Mouse (Mus musculus) hindbrain, embryonic 10.5 days (tissue): ENCODE results near the gene St6galnac3. TPM values are rescaled to one million over a fixed set of nuclear protein-coding genes. Genes with fewer than 3 reads are reported as not detected.

Experiments
- DNase-seq: peaks from one replicate; pipeline ENCODE4 v3.0.0-alpha.2; 2017; ENCODE audit warnings: low spot score
- H3K27ac ChIP-seq: fragments of 300-500 bp; sonication (generic); 2 replicates; pipeline ENCODE4 v1.5.1; 2016; ENCODE audit warnings: mild to moderate bottlenecking, moderate library complexity
- H3K27me3 ChIP-seq: fragments of 300-500 bp; sonication (generic); 2 replicates; pipeline ENCODE4 v1.6.1; 2016; ENCODE audit warnings: mild to moderate bottlenecking; ENCODE audit not compliant: poor library complexity, insufficient read depth, severe bottlenecking
- H3K36me3 ChIP-seq: fragments of 300-500 bp; sonication (generic); 2 replicates; pipeline ENCODE4 v1.6.1; 2016; ENCODE audit warnings: mild to moderate bottlenecking, moderate library complexity
- H3K4me1 ChIP-seq: fragments of 300-500 bp; sonication (generic); replicated peaks from 2 replicates; pipeline ENCODE4 v1.6.1; 2016; ENCODE audit warnings: mild to moderate bottlenecking
- H3K4me3 ChIP-seq: fragments of 300-500 bp; sonication (generic); 2 replicates; pipeline ENCODE4 v1.5.1; 2016; ENCODE audit warnings: mild to moderate bottlenecking, moderate library complexity
- H3K9me3 ChIP-seq: fragments of 300-500 bp; sonication (generic); 2 replicates; pipeline ENCODE4 v1.6.1; 2016; ENCODE audit warnings: mild to moderate bottlenecking, moderate library complexity
- WGBS: fragments of 180-500 bp; shearing (Covaris S2); methylation state at CpG from one replicate; pipeline ENCODE4 v1.1.7; 2016; 5-methylcytosine and 5-hydroxymethylcytosine counted together
- polyA plus RNA-seq: library from polyadenylated mRNA; unstranded; fragments of >200 nt; fragmentation: Nextera tagmentation; extraction: Ambion mirVana; gene quantifications from 2 replicates; pipeline ENCODE4 v1.2.1, GENCODE M21; 2016

The St6galnac3 gene
- polyA plus RNA-seq, 1 experiment from 2014 or later, result 32.4 TPM

GRCm38 (mm10) chr3:153277389-153277999, 447.5 kb downstream of the St6galnac3 start:
- no peaks in the 10 kb centered on the region; the same call in 1 of the 2 replicates for H3K27me3 ChIP-seq
- peaks cover 16% of the 10 kb centered on the region for H3K9me3 ChIP-seq
- DNase-seq, result peak; percentile 76
- peaks cover 37% of the 10 kb centered on the region for H3K4me1 ChIP-seq
- peak overlapping the region; percentile 30 for H3K27ac ChIP-seq
- H3K4me3 ChIP-seq, result peak overlapping the region; percentile 21
- whole genome bisulfite sequencing, result 21% methylated on average over 16 of the region's 16 CpGs
- H3K36me3 ChIP-seq, result 0 out of 2 replicates have a peak, but pooled peaks cover 6% of the 10 kb centered on the region

GRCm38 (mm10) chr3:153276830-153277388, 448.1 kb downstream of the St6galnac3 start:
- peaks cover 37% of the 10 kb centered on the region for H3K4me1 ChIP-seq
- peaks cover 16% of the 10 kb centered on the region for H3K9me3 ChIP-seq
- H3K36me3 ChIP-seq, result 0 out of 2 replicates have a peak, but pooled peaks cover 6% of the 10 kb centered on the region
- H3K27ac ChIP-seq, result peak overlapping the region; percentile 30
- peak overlapping the region; percentile 21 for H3K4me3 ChIP-seq
- 45% methylated on average over 16 of the region's 16 CpGs for WGBS
- peak; percentile 19 for DNase-seq
- no peaks in the 10 kb centered on the region; the same call in 1 of the 2 replicates for H3K27me3 ChIP-seq

- no peak for DNase-seq
- Histone ChIP-seq H3K4me1 (peaks cover 37% of the 10 kb centered on the region), H3K27me3 (no peaks in the 10 kb centered on the region; the same call in 1 of the 2 replicates), H3K36me3 (0 out of 2 replicates have a peak, but pooled peaks cover 6% of the 10 kb centered on the region), H3K9me3 (peaks cover 16% of the 10 kb centered on the region), H3K27ac (peak overlapping the region; percentile 30), H3K4me3 (no peak overlapping the region)
- WGBS, result 78% methylated on average over 8 of the region's 8 CpGs
These were observed 448.7 kb downstream of the St6galnac3 start for GRCm38 (mm10) chr3:153276101-153276829.

DNA sequence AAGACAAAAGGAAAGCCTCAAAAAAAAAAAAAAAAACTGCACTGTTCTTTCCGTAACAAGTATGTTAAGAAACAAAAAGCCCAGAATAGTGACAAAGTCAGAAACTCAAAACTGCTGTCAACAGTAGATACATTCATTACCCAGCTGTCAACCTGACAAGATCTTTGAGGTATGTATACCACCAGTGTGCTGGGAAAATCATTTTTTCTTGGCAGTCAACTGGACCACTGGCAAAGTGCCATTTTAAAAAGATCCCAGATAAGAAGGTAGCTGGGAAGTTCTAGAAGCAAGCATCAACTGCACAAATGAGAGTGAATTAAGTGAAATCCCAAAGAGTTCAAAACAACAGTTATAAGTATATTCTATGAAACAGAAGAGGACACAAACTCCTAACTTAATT, 452.7 kb downstream of the St6galnac3 start:
- peaks cover 16% of the 10 kb centered on the region for H3K9me3 ChIP-seq
- WGBS, result 81% methylated on average over 1 of the region's 1 CpGs
- H3K27me3 ChIP-seq, result no peaks in the 10 kb centered on the region
- H3K4me3 ChIP-seq, result no peak overlapping the region
- no peak for DNase-seq
- H3K36me3 ChIP-seq, result 0 out of 2 replicates have a peak, but pooled peaks cover 6% of the 10 kb centered on the region
- no peak overlapping the region for H3K27ac ChIP-seq
- peaks cover 15% of the 10 kb centered on the region for H3K4me1 ChIP-seq

- Histone ChIP-seq H3K27me3 (no peaks in the 10 kb centered on the region), H3K9me3 (no peaks in the 10 kb centered on the region), H3K4me1 (peaks cover 5% of the 10 kb centered on the region; the same call in 1 of the 2 replicates), H3K36me3 (no peaks in the 10 kb centered on the region), H3K27ac (no peak overlapping the region), H3K4me3 (no peak overlapping the region)
- no peak for DNase-seq
- WGBS, result 77% methylated on average over 8 of the region's 8 CpGs
These were observed 457.6 kb downstream of the St6galnac3 start for GRCm38 (mm10) chr3:153267397-153267796.

GRCm38 (mm10) chr3:153261985-153262384, 463.0 kb downstream of the St6galnac3 start:
- H3K27me3 ChIP-seq, result no peaks in the 10 kb centered on the region
- H3K9me3 ChIP-seq, result no peaks in the 10 kb centered on the region
- no peak overlapping the region for H3K4me3 ChIP-seq
- 65% methylated on average over 5 of the region's 5 CpGs for WGBS
- peaks cover 35% of the 10 kb centered on the region for H3K4me1 ChIP-seq
- H3K36me3 ChIP-seq, result no peaks in the 10 kb centered on the region
- H3K27ac ChIP-seq, result peak overlapping the region; percentile 4; the same call in 1 of the 2 replicates
- DNase-seq, result no peak

DNA sequence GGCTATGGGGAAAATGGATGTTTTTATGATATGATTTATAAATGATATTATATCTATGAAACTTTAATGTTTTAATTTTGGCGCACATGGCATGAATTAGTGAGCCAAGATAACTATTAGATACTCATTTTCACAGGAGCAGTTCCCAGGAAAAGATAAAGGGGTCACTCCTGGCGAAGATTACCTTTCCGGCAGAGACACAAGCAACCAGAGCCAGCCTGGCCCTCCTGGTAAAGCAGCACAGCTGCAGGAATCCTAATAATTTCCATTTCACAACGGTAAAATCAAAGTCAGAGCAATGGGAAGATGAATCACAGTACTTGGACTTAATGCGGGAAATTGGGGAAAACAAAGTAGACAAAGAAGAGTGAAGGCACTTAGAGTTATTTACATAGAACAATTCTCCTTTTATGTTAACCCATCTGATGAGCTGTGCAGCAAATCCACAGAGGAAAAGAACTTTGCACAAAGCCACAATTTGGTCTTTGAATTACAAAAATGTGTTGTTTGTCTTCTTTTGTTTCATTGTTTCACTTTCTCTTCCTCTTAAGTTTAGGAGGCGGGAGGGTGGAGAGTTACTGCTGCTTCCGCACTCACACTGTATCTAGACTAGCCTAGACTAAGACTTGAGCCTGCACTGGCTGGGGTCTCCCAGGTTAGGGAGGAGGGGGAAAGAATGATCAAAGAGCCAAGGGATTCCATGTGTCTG, 464.6 kb downstream of the St6galnac3 start:
- Histone ChIP-seq H3K27me3 (no peaks in the 10 kb centered on the region), H3K27ac (no peak overlapping the region), H3K9me3 (no peaks in the 10 kb centered on the region), H3K4me1 (peaks cover 35% of the 10 kb centered on the region), H3K36me3 (no peaks in the 10 kb centered on the region), H3K4me3 (no peak overlapping the region)
- DNase-seq, result no peak
- WGBS, result 69% methylated on average over 7 of the region's 7 CpGs

DNA sequence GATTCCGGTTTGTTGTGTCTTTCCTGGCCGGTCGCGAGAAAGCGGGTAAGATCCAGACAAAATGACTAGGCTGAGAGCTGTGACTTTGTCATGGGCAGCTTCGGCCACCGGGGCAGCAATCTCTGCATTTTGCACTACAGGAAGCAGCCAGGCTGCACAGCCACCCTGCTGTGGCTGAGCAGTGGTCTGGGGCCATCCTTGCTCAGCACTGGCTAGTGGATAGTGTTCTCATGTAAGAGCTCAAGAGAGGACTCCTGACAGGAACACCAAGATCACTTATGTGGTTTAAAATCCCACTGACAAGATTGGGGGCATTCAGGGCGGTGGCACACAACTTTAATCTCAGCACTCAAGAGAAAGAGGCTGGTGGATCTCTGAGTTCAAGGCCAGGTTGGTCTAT, 469.1 kb downstream of the St6galnac3 start:
- H3K4me1 ChIP-seq, result peaks cover 16% of the 10 kb centered on the region; the same call in 1 of the 2 replicates
- no peaks in the 10 kb centered on the region for H3K27me3 ChIP-seq
- H3K36me3 ChIP-seq, result no peaks in the 10 kb centered on the region
- H3K4me3 ChIP-seq, result no peak overlapping the region
- no peak for DNase-seq
- no peaks in the 10 kb centered on the region for H3K9me3 ChIP-seq
- WGBS, result 89% methylated on average over 8 of the region's 8 CpGs
- no peak overlapping the region for H3K27ac ChIP-seq

GRCm38 (mm10) chr3:153251653-153252052, 473.3 kb downstream of the St6galnac3 start:
- no peaks in the 10 kb centered on the region for H3K27me3 ChIP-seq
- 96% methylated on average over 3 of the region's 3 CpGs for WGBS
- H3K36me3 ChIP-seq, result no peaks in the 10 kb centered on the region
- DNase-seq, result no peak
- no peaks in the 10 kb centered on the region for H3K9me3 ChIP-seq
- H3K27ac ChIP-seq, result no peak overlapping the region
- H3K4me1 ChIP-seq, result 0 out of 2 replicates have a peak, but pooled peaks cover 4% of the 10 kb centered on the region
- H3K4me3 ChIP-seq, result no peak overlapping the region

- Histone ChIP-seq H3K9me3 (no peaks in the 10 kb centered on the region), H3K36me3 (no peaks in the 10 kb centered on the region), H3K4me3 (no peak overlapping the region), H3K27ac (no peak overlapping the region), H3K4me1 (0 out of 2 replicates have a peak, but pooled peaks cover 4% of the 10 kb centered on the region), H3K27me3 (no peaks in the 10 kb centered on the region)
- DNase-seq, result peak; percentile 83
- WGBS, result 56% methylated on average over 9 of the region's 9 CpGs
These were observed 474.2 kb downstream of the St6galnac3 start for GRCm38 (mm10) chr3:153250598-153251257.

DNA sequence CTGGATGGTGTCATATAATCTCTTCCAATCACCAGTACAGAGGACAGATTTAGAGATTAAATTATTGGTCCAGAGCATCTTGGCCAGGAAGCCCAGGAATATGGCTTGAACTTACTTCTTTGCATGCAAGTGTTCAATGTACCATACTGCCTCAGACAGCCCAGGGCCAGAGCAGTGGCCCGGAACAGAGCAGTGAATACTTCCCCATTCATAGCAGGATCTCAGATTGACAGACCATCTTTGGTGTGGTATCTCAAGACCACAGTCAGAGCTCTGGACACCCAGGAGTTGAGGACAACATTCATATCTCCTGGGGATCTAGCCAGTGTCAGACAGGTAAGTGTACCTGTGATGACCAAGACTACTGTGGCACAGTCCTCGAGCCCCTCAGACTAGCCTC, 476.1 kb downstream of the St6galnac3 start:
- Histone ChIP-seq H3K4me3 (no peak overlapping the region), H3K27me3 (no peaks in the 10 kb centered on the region), H3K9me3 (no peaks in the 10 kb centered on the region), H3K27ac (no peak overlapping the region), H3K4me1 (0 out of 2 replicates have a peak, but pooled peaks cover 4% of the 10 kb centered on the region), H3K36me3 (no peaks in the 10 kb centered on the region)
- no peak for DNase-seq
- 90% methylated on average over 2 of the region's 2 CpGs for WGBS

DNA sequence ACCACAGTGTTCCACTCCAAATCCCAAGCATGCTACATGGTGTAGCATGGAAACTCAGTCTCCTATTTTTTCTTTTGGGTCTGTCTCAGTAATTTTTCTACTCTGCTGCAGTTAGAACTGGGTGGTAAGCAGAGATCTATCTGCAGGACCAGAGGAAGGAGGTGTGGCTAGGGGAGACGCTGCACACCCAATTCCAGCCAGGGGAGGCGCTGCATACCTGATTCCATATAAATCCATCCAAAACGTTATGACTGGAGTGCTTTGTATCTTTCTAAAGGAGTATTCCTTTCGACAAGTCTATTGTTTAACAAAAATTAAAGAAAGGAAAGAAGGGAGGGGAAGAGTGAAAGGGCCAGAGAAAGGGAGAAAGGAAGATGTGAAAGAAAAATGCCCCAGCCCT, 476.9 kb downstream of the St6galnac3 start:
- peaks cover 7% of the 10 kb centered on the region; the same call in 1 of the 2 replicates for H3K4me1 ChIP-seq
- no peak for DNase-seq
- H3K27me3 ChIP-seq, result no peaks in the 10 kb centered on the region
- no peaks in the 10 kb centered on the region for H3K36me3 ChIP-seq
- H3K9me3 ChIP-seq, result no peaks in the 10 kb centered on the region
- H3K27ac ChIP-seq, result 0 out of 2 replicates have a peak overlapping the region, but pooled peaks have one; percentile 29
- no peak overlapping the region for H3K4me3 ChIP-seq
- 35% methylated on average over 4 of the region's 4 CpGs for WGBS
